Mouse (Mus musculus) lung, postnatal 0 days (tissue): ENCODE measurements at regions not wholly inside any gene's neighbourhood (a gene's known extent, or its start where the extent isn't known, plus 50 kb on each side); places are given as distances from the start of the nearest gene placed in this dataset.

Experiments
- ATAC-seq: fragments of 200-750 bp; cut with Nextera tagmentation; 2 replicates; pipeline ENCODE4 v1.8.0; 2017; ENCODE audit warnings: moderate library complexity
- DNase-seq: peaks from one replicate; pipeline ENCODE4 v3.0.0-alpha.2; 2016; ENCODE audit warnings: low spot score
- H3K27ac ChIP-seq: fragments of 300-500 bp; sonication (generic); 2 replicates; pipeline ENCODE4 v1.5.1; 2014; ENCODE audit warnings: antibody characterized with exemption, mild to moderate bottlenecking, low read length, mixed read lengths
- H3K27me3 ChIP-seq: fragments of 300-500 bp; sonication (generic); replicated peaks from 2 replicates; pipeline ENCODE4 v1.6.1; 2014; ENCODE audit warnings: low read length, mixed read lengths; ENCODE audit not compliant: insufficient read depth
- H3K36me3 ChIP-seq: fragments of 300-500 bp; sonication (generic); 2 replicates; pipeline ENCODE4 v1.6.1; 2014; ENCODE audit warnings: low read length, mixed read lengths; ENCODE audit not compliant: insufficient read depth
- H3K4me1 ChIP-seq: fragments of 300-500 bp; sonication (generic); 2 replicates; pipeline ENCODE4 v1.6.1; 2014; ENCODE audit warnings: antibody characterized with exemption, low read depth, low read length, mixed read lengths; ENCODE audit not compliant: insufficient read depth
- H3K4me2 ChIP-seq: fragments of 300-500 bp; sonication (generic); replicated peaks from 2 replicates; pipeline ENCODE4 v1.6.1; 2014; ENCODE audit warnings: low read depth, mild to moderate bottlenecking, low read length, moderate library complexity, mixed read lengths
- H3K4me3 ChIP-seq: fragments of 300-500 bp; sonication (generic); 2 replicates; pipeline ENCODE4 v1.5.1; 2014; ENCODE audit warnings: low read depth, low read length
- H3K9ac ChIP-seq: fragments of 300-500 bp; sonication (generic); replicated peaks from 2 replicates; pipeline ENCODE4 v1.6.1; 2014; ENCODE audit warnings: low read depth, mild to moderate bottlenecking
- H3K9me3 ChIP-seq: fragments of 300-500 bp; sonication (generic); 2 replicates; pipeline ENCODE4 v1.6.1; 2016; ENCODE audit warnings: low read length, mixed read lengths
- CTCF ChIP-seq: IDR thresholded peaks from 2 replicates; pipeline ENCODE4 v1.5.1; 2016; ENCODE audit warnings: antibody characterized with exemption, mild to moderate bottlenecking
- EP300 ChIP-seq: IDR thresholded peaks from 2 replicates; pipeline ENCODE4 v1.6.1; 2016; ENCODE audit warnings: antibody characterized with exemption, mild to moderate bottlenecking, control low read depth
- WGBS: fragments of 180-500 bp; shearing (Covaris S2); extraction: QIAGEN DNeasy Blood & Tissue Kit; methylation state at CpG from one replicate; pipeline ENCODE4 v1.1.7; 2014; 5-methylcytosine and 5-hydroxymethylcytosine counted together

DNA sequence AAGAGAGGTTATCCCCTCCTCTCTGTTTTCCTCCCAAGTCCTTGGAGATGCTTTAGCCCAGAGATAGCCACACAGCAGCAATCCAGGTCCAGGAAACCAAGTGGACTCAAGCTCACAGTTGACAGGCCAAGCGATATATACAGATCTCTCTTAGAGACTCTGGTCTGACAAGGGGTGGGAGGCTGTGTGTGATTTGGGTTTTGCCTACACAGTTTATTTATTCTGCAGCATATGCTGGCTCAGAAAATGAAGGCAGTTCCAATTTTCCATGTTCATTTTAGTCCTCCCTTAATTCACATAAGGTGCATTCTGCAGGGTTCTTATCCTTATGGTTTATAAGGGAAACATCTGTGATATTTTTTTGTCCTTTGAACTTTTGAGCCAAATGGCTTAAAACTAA is 595.0 kb upstream of the Apob start:
- ATAC-seq (no peak), DNase-seq (no peak)
- Histone ChIP-seq H3K27me3 (no peaks in the 10 kb centered on the region), H3K4me3 (no peak overlapping the region), H3K27ac (no peak overlapping the region), H3K36me3 (no peaks in the 10 kb centered on the region), H3K9ac (no peak overlapping the region), H3K4me2 (no peak overlapping the region), H3K9me3 (no peaks in the 10 kb centered on the region), H3K4me1 (no peaks in the 10 kb centered on the region)
- 68% methylated on average over 1 of the region's 1 CpGs for WGBS
- TF ChIP-seq EP300 (no peak), CTCF (no peak)

DNA sequence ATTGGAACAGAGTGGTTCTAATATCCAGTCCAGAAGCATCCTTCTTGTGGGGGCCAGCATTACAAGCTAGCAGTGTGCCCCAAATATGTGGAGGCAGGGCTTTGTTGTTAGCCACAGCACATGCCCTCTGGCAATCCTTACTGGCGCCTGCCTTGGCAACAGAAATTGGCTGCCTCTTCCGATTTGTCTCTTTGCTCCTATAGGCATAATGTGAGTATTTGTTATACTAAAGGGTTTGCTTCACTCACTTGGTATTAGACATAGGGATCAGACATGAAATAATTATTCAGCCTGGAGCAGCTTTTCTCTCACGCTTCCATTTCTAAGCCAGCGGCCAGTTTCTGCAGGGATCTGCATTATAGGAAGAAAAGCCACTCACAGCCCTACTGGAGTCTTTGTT is 573.6 kb upstream of the Apob start:
- H3K27me3 ChIP-seq: no peaks in the 10 kb centered on the region
- DNase-seq (no peak), ATAC-seq (no peak)
- no peak overlapping the region for H3K9ac ChIP-seq
- TF ChIP-seq CTCF (no peak), EP300 (no peak)
- H3K36me3 ChIP-seq: no peaks in the 10 kb centered on the region
- H3K27ac ChIP-seq: no peak overlapping the region
- H3K4me1 ChIP-seq: no peaks in the 10 kb centered on the region
- WGBS: 85% methylated on average over 4 of the region's 4 CpGs
- H3K4me3 ChIP-seq: no peak overlapping the region
- H3K9me3 ChIP-seq: no peaks in the 10 kb centered on the region
- H3K4me2 ChIP-seq: no peak overlapping the region

DNA sequence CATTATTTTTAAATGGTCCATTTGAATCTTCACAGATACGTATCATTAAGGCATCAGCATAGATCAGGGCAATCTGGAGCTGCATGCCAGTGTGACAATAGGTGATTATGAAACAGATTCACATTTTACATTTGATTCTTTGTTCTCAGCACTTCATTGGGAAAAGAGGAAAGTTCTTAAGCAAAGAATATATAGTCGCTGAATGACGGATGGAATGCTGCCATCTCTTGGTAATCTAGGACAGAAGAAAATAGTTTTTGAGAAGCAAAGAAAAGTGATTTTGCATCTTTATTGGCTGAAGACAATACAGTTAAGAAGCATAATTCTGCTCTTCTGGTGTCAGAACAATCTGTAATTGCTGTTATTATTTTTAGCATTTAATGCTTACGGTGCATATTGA is 565.6 kb upstream of the Apob start:
- Histone ChIP-seq H3K4me2 (no peak overlapping the region), H3K27me3 (no peaks in the 10 kb centered on the region), H3K4me1 (no peaks in the 10 kb centered on the region), H3K9me3 (no peaks in the 10 kb centered on the region), H3K4me3 (no peak overlapping the region), H3K9ac (no peak overlapping the region), H3K36me3 (no peaks in the 10 kb centered on the region), H3K27ac (no peak overlapping the region)
- DNase-seq: no peak
- TF ChIP-seq EP300: no peak
- TF ChIP-seq CTCF: no peak
- ATAC-seq: no peak
- WGBS: 87% methylated on average over 4 of the region's 4 CpGs

DNA sequence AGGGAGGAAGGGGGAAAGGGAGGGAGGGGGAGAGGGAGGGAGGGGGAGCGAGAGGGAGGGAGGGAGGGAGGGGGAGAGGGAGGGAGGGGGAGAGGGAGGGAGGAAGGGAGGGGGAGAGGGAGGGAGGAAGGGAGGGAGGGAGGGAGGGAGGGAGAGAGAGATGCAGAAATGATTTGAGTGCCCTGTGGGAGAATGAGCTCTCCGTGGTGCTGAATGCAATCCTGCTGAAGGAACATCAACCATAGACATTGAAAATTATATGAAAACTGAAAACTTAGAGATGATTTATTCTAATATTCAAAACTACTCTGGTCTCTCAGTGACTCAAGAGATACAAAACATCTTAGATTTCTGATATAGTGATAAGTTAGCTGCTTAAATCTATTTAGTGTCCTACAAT is 557.2 kb upstream of the Apob start:
- H3K36me3 ChIP-seq: no peaks in the 10 kb centered on the region
- H3K27me3 ChIP-seq: no peaks in the 10 kb centered on the region
- no peaks in the 10 kb centered on the region for H3K9me3 ChIP-seq
- no peaks in the 10 kb centered on the region for H3K4me1 ChIP-seq
- TF ChIP-seq CTCF (no peak), EP300 (no peak)
- no peak overlapping the region for H3K27ac ChIP-seq
- WGBS: 37% methylated on average over 1 of the region's 2 CpGs
- no peak overlapping the region for H3K9ac ChIP-seq
- DNase-seq (peak; percentile 13), ATAC-seq (no peak)
- H3K4me2 ChIP-seq: no peak overlapping the region
- H3K4me3 ChIP-seq: no peak overlapping the region

DNA sequence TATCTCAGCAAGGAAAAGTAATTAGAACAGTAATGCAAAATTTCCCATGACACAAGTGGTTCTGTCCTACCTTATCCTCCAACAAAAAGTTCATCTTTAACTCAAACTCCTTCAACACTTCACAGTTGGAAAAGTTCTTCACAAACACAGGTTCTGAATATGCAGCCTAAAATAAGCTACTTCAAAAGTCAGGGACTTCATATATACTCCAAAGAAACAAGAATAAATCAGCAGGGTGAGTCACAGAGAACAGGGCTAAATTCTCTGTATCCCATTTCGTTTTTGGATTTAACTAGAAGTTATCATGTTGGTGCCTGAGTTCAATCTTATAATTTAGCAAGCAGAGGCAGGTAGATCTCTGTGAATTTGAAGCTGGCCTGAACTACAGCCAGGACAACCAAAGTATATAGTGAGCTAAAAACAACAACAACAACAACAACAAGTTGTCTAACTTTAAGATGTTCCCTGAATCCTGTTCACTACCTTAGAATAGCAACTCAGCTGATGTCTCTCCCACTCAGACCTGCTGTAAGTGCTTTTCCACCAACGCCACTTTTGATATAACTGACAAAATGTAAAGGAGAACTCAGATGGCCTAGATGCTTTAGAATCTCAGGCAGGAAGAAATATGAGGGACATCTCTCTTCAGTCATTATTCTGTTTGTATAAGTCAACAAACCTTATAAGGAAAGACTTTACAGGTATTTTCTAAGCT is 555.5 kb upstream of the Apob start:
- Histone ChIP-seq H3K4me2 (no peak overlapping the region), H3K9ac (no peak overlapping the region), H3K9me3 (no peaks in the 10 kb centered on the region), H3K36me3 (no peaks in the 10 kb centered on the region), H3K27me3 (no peaks in the 10 kb centered on the region), H3K4me3 (no peak overlapping the region), H3K27ac (no peak overlapping the region), H3K4me1 (no peaks in the 10 kb centered on the region)
- no peak for ATAC-seq
- TF ChIP-seq EP300 (no peak), CTCF (no peak)
- 29% methylated on average over 2 of the region's 2 CpGs for WGBS
- DNase-seq: no peak

DNA sequence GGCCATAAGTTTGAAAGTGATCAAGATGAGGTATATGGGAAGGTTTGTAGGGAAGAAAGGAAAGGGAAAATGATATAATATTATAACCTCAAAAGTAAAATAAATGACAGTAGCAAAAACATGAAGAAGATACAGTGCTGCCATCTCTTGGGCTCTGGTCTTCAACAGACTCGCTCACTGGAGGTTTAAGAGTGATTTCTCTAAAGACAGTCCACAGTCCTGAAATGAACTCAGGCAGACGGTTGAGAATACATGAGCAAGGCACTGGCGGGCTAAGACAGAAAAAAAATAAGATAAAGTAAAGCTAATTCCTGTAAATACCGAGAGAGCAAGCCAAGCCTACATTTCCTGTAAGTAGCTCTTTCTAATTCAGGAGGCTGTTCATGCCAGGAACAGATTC is 546.5 kb upstream of the Apob start:
- WGBS: 56% methylated on average over 4 of the region's 4 CpGs
- H3K9me3 ChIP-seq: no peaks in the 10 kb centered on the region
- no peaks in the 10 kb centered on the region for H3K4me1 ChIP-seq
- no peaks in the 10 kb centered on the region for H3K27me3 ChIP-seq
- no peak overlapping the region for H3K4me2 ChIP-seq
- no peaks in the 10 kb centered on the region for H3K36me3 ChIP-seq
- no peak for ATAC-seq
- no peak for DNase-seq
- no peak overlapping the region for H3K27ac ChIP-seq
- H3K4me3 ChIP-seq: no peak overlapping the region
- TF ChIP-seq CTCF (no peak), EP300 (no peak)
- H3K9ac ChIP-seq: no peak overlapping the region

DNA sequence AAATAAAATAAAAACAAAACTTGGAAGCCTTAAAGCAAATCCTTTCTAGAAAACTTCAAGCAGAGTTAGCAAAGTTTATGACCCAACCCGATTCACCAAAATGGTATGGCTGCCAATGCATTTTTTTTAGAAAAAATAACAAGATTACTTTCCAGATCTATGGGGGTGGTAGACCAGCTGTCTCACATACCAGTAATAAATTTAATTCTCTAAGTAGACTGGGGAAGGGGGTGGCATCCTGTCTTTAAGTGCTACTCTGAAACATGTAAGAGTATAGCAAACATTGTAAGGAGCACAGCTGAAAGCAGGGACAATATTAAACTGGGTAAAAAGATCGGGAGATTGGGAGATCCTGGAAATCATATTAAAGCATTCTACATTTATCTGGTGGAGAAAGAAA is 532.2 kb upstream of the Apob start:
- Histone ChIP-seq H3K36me3 (no peaks in the 10 kb centered on the region), H3K4me3 (no peak overlapping the region), H3K4me1 (no peaks in the 10 kb centered on the region), H3K27ac (no peak overlapping the region), H3K27me3 (no peaks in the 10 kb centered on the region), H3K9ac (no peak overlapping the region), H3K9me3 (no peaks in the 10 kb centered on the region), H3K4me2 (no peak overlapping the region)
- WGBS: 71% methylated on average over 2 of the region's 2 CpGs
- ATAC-seq (no peak), DNase-seq (no peak)
- TF ChIP-seq EP300 (no peak), CTCF (no peak)
